Mouse (Mus musculus) adrenal gland, adult 18-20 months (tissue): ENCODE results near the gene BC034090. TPM values are rescaled to one million over a fixed set of nuclear protein-coding genes. Genes with fewer than 3 reads are reported as not detected.

Experiments used
- DNase-seq, 2 experiments: peaks; one replicate each; pipeline ENCODE4 v3.0.0; 2021 to 2022; ENCODE audit warnings: low spot score in 2 of 2
- total RNA-seq, 2 experiments: library from RNA; stranded (reverse); gene quantifications; 1 replicate in 1 of 2; 2 replicates in 1 of 2; pipeline ENCODE4 v1.2.3; 2021

BC034090 gene
- total RNA-seq, 2 experiments from 2014 or later = 23.9 to 33.3 TPM

DNA sequence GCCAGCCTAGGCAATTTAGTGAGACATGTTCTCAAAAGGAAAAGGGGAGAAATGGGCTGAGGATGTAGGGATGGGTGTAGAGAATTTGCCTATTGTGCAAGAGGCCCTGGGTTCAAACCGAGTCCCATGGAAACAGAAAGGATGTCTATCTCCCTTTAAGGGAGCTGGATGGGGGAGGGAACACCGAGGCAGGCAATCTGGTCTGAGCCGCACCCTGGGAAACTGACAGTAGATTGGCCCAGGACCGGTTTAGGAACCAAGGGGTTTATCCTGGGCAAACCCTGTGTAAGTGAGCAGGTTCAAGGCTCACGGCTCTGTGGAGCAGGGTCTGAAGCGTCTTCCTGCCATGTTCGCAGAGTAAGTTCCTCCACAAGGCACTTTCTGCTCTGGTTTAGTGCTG lies 1.3 kb upstream of the BC034090 start:
- DNase-seq = no peak

GRCm38 (mm10) chr1:155244771-155245211 lies 547 bp upstream of the BC034090 start:
- DNase-seq = peak in 1 of 2 experiments; percentile 41

DNA sequence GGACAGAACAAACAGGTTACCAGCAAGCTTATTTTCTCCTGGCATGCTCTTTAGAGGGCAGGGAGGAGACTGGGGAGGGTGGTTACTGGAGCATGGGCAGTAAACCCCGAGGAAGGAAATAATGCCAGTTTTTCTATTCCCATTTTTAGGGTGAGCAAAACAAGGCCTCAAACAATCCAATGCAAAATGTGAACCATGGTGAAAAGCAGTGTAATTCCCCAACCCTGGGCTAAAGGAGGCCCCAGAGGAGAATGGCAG lies 1.8 kb downstream of the BC034090 start:
- no peak for DNase-seq

- DNase-seq = peak in 1 of 2 experiments; percentile 22
These were observed 2.4 kb downstream of the BC034090 start for GRCm38 (mm10) chr1:155241701-155242487.

GRCm38 (mm10) chr1:155239962-155240717 lies 4.1 kb downstream of the BC034090 start:
- DNase-seq = peak in 1 of 2 experiments; percentile 56

- DNase-seq = no peak
These were observed 5.1 kb downstream of the BC034090 start for GRCm38 (mm10) chr1:155239169-155239568.

- no peak for DNase-seq
These were observed 6.1 kb downstream of the BC034090 start for GRCm38 (mm10) chr1:155238126-155238525.

- DNase-seq = no peak
These were observed 6.9 kb downstream of the BC034090 start for GRCm38 (mm10) chr1:155237390-155237789.

GRCm38 (mm10) chr1:155236306-155237024 lies 7.8 kb downstream of the BC034090 start:
- DNase-seq = peak in 1 of 2 experiments; percentile 4

DNA sequence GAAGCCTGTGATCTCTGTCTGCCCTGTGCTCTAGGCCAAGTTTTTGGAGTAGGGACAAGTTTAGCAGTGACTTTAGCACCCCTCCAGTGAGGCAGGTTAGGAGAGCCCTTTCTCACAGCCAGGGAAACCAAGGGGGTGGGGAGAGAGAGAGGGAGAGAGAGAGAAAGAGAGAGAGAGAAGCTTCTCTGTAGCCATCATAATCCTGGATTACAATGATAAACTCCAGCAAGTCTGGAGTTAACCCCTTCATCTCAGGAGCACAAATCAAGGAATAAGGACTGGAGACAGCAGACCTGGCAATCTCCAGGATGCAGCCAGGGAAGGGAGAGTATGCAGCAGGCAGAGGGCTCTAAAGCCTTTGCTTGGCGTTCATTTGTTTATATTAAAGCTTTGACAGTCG lies 8.6 kb downstream of the BC034090 start:
- no peak for DNase-seq

GRCm38 (mm10) chr1:155233931-155234607 lies 10.2 kb downstream of the BC034090 start:
- DNase-seq = no peak

DNA sequence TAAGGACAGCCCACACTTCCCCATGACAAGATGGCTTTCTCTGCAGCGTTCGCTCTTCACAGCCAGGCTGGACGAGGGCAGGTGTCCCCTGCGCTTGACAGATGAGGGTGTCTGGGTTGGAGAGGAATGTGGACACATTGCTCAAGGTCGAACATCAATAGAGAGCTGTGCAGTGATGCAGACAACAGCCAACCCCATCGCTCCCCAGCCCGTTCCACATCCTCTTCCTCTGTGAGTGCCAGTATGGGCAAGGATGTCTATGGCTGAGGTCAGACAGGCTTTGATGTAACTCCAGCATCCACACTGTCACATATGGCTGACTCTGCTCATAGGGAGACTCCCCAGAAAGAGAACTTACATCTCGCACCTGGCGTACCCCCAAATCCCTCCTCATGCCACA lies 10.9 kb downstream of the BC034090 start:
- no peak for DNase-seq

- DNase-seq = no peak
These were observed 11.5 kb downstream of the BC034090 start for GRCm38 (mm10) chr1:155232786-155233185.

DNA sequence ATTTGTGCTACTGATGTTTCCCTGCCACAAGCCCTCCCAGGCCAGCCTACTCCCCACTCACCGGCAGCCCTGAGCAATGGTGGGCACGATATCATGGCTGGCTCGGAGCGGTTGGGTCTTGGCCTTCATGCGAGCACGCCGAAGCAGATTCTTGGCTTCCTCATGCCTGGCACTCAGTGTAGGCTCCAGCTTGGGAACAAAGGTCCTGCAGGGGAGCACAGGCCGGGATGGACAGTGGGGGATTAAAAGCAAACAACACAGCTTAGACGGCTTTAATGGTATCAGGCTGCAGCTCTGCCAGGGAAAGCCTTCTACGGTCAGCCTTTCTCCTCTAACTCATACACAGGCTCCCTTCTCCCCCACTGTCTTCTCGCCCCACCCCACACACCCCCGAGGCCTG lies 11.9 kb downstream of the BC034090 start:
- no peak for DNase-seq

DNA sequence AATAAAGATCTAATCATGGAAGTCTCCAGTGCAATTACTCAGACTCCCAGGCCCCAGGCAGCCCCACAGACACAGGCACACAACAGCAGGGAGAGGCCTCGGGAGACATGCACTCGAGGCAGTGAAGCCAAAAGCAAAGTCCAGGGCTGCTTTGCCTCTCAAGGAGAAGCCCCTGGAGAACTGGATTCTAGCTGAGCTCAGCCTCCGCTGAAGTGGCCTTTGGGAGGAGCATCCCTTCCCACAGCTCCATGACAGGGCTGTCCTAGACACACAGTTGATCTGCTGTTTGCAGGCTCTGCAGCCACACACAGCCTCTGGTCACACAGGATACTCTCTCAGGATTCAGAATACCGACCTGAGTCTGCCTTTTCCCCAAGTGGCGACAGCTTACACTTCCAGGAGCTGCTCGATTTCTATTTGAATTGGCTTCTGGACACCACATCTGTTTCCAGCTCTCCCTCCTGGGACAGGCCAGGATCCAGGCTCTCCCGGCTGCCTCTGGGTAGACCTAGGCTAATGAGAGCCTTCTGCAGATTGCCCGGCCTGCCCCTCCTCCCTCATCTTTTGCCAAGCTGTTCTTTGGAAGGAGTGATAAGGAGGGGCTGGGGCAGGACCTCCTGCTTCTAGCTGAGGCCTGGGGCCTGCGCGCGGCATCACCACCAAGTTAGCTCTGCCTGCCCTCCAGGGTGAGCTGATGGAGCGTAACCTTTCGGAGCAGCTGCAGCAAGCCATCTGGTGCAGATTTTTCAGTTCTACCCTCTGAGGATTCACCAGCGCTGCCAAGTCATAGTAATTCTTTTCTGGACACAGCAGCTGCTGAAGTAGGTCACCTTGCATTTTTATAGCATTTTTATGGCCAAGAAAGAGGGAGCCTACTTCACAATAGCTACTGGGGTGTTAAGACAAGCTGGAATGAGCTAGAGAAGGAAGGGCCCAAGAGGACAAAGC lies 14.5 kb downstream of the BC034090 start:
- DNase-seq = no peak

GRCm38 (mm10) chr1:155223849-155224554 lies 20.2 kb downstream of the BC034090 start:
- DNase-seq = peak; percentile 82 to 85

GRCm38 (mm10) chr1:155223036-155223435 lies 21.2 kb downstream of the BC034090 start:
- DNase-seq = no peak

DNA sequence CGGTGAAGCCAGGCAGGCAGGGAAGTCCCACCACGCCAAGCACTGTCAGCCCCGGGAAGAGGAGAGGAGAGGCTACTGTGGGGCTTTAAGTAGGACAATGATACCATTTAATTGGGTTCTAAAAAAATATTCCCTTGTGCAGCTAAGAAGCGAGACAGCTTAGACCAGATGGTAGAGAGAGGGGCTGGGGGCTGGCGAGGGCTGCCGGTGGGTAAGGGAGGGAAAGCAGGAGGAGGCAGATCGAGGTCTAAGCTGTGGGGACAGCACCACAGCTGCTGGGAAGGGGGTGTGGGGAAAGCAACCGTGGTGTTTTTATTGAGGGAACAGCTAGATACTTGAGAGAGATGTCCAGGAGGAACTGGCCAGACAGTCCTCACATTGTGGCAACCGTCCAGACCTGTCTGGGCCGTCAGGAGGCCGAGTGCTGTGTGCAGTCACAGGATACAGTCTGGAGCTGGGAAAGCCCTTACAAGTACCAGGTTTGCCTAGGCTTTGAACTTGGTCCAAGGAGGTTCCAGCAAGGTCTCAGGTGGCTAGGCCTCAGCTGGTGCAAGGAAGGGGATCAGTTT lies 22.1 kb downstream of the BC034090 start:
- no peak for DNase-seq

GRCm38 (mm10) chr1:155218924-155219323 lies 25.3 kb downstream of the BC034090 start:
- no peak for DNase-seq
